1 mouse cellular context compared by ENCODE assay signal in genomic region chr14:87415808-87416721, GRCm38 (mm10).
A peak's percentile ranks its signal among the peaks of the same experiment; 100 is the strongest.
TF ChIP-seq lines count a peak whose summit lies in the region.

Tdrd3 (plus strand) TSS chr14:87416639.

TF ChIP-seq in CH12.LX, 34 proteins besides CTCF, POLR2A, EP300 and RAD21 (continued from another document):
- peak; percentile 42; the same call in 1 of the 2 replicates for TF ChIP-seq MYC (IDR thresholded peaks at IDR 0.05; ENCODE audit: low read depth, low read length)
- peak; percentile 82 for TF ChIP-seq ZNF384 (IDR thresholded peaks at IDR 0.05; ENCODE audit: low read depth, low read length)
- TF ChIP-seq MXI1 (IDR thresholded peaks at IDR 0.05; ENCODE audit: low read depth, low read length), result peak; percentile 61; the same call in 1 of the 2 replicates
- TF ChIP-seq HCFC1 (IDR thresholded peaks at IDR 0.05; ENCODE audit: low read depth, low read length), result peak; percentile 79
- TF ChIP-seq TBP (conservative IDR thresholded peaks at IDR 0.05; ENCODE audit: low read depth, low read length), result peak; percentile 76; the same call in 1 of the 2 replicates
- TF ChIP-seq NELFE (IDR thresholded peaks at IDR 0.05; ENCODE audit: low read depth, low read length), result peak; percentile 59; the same call in 1 of the 2 replicates
- peak; percentile 77 for TF ChIP-seq TCF12 (IDR thresholded peaks at IDR 0.05; ENCODE audit: low read depth, low read length)
- TF ChIP-seq MAX (IDR thresholded peaks at IDR 0.05; ENCODE audit: low read length), result peak; percentile 84
- TF ChIP-seq BHLHE40 (IDR thresholded peaks at IDR 0.05; ENCODE audit: low read depth, low read length), result peak; percentile 78
- TF ChIP-seq RCOR1 (conservative IDR thresholded peaks at IDR 0.05; ENCODE audit: low read depth, low read length), result 0 out of 2 replicates have a peak, but pooled peaks have one; percentile 45
- no peak for TF ChIP-seq USF2 (conservative IDR thresholded peaks at IDR 0.05; ENCODE audit: low read depth, low read length)
- no peak; the same call in 1 of the 2 replicates for TF ChIP-seq CHD2 (IDR thresholded peaks at IDR 0.05; ENCODE audit: low read length)
- peak; percentile 67; the same call in 1 of the 2 replicates for TF ChIP-seq ZMIZ1 (IDR thresholded peaks at IDR 0.05; ENCODE audit: low read depth, low read length)
